Mouse (Mus musculus) lung, embryonic 14.5 days (tissue): ENCODE data around the gene Wdr17. TPM values are rescaled to one million over a fixed set of nuclear protein-coding genes. Genes with fewer than 3 reads are reported as not detected.
"Not testable (repeated sequence)": the region's sequence is repeated elsewhere in the genome, so short reads cannot be mapped to it uniquely, and the experiment has no call there.

Experiments used
- ATAC-seq: fragments of 200-750 bp; cut with Nextera tagmentation; 2 replicates; pipeline ENCODE4 v1.8.0; 2017; ENCODE audit warnings: mild to moderate bottlenecking, moderate TSS enrichment, moderate library complexity; ENCODE audit not compliant: insufficient read depth
- DNase-seq: peaks from one replicate; pipeline ENCODE4 v3.0.0-alpha.2; 2015
- H3K27ac ChIP-seq: fragments of 300-500 bp; sonication (generic); 2 replicates; pipeline ENCODE4 v1.5.1; 2014; ENCODE audit warnings: low read depth, mild to moderate bottlenecking, moderate library complexity
- H3K27me3 ChIP-seq: fragments of 300-500 bp; sonication (generic); 2 replicates; pipeline ENCODE4 v1.6.1; 2014; ENCODE audit warnings: low read length, control low read depth; ENCODE audit not compliant: insufficient read depth
- H3K36me3 ChIP-seq: fragments of 300-500 bp; sonication (generic); 2 replicates; pipeline ENCODE4 v1.6.1; 2014; ENCODE audit warnings: control low read depth; ENCODE audit not compliant: insufficient read depth
- H3K4me1 ChIP-seq: fragments of 300-500 bp; sonication (generic); 2 replicates; pipeline ENCODE4 v1.6.1; 2014; ENCODE audit warnings: antibody characterized with exemption, control low read depth; ENCODE audit not compliant: insufficient read depth
- H3K4me2 ChIP-seq: fragments of 300-500 bp; sonication (generic); 2 replicates; pipeline ENCODE4 v1.6.1; 2014; ENCODE audit warnings: mild to moderate bottlenecking
- H3K4me3 ChIP-seq: fragments of 300-500 bp; sonication (generic); 2 replicates; pipeline ENCODE4 v1.5.1; 2014; ENCODE audit warnings: low read depth, low read length
- H3K9ac ChIP-seq: fragments of 300-500 bp; sonication (generic); 2 replicates; pipeline ENCODE4 v1.6.1; 2014
- H3K9me3 ChIP-seq: fragments of 300-500 bp; sonication (generic); 2 replicates; pipeline ENCODE4 v1.6.1; 2016; ENCODE audit warnings: low read depth, low read length, control low read depth
- CTCF ChIP-seq: IDR thresholded peaks from 2 replicates; pipeline ENCODE4 v1.5.1; 2016; ENCODE audit warnings: antibody characterized with exemption, low read depth
- WGBS: fragments of 180-500 bp; shearing (Covaris S2); extraction: QIAGEN DNeasy Blood & Tissue Kit; methylation state at CpG from one replicate; pipeline ENCODE4 v1.1.7; 2014; 5-methylcytosine and 5-hydroxymethylcytosine counted together
- polyA plus RNA-seq: library from polyadenylated mRNA; unstranded; fragments of >200 nt; fragmentation: Nextera tagmentation; extraction: Ambion mirVana; gene quantifications from 2 replicates; pipeline ENCODE4 v1.2.1, GENCODE M21; 2014

Wdr17 gene
- polyA plus RNA-seq, 1 experiment from 2014 or later = 0.96 TPM

DNA sequence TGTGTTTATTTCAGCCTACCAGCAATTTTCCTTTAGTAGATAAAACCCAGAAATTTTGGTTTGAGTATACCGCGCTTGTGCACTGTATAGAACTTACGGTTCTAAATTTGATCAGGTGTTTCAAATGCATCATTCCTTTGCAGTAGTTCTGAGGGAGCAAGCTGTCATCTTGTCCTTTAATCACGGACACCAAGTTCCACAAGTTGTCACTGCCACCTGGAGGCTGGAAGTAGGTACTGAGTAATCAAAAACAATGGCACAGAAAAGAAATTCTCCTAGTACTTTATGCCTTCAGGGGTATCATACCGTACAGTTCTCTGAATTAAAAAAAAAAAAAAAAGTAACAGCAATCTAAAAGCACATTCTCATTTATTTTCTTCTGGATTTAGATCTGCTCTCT lies 226.3 kb downstream of the Wdr17 start:
- DNase-seq (peak; percentile 79), ATAC-seq (peak; percentile 49; the same call in 1 of the 2 replicates)

DNA sequence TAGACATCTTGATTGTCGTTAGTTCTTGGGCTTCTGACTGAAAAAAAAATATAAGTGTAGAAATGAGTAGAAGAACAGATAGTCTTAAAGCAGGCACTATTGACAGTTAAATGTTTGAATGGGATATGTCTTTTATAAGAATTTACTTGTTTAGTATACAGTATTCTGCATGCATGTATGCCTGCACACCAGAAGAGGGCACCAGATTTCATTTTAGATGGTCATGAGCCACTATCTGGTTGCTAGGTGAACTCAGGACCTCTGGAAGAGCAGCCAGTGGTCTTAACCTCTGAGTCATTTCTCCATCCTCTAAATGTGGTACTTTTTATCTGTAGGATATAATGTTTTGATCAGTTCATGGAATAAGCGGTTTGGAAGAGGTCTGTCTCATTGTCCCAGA lies 227.3 kb downstream of the Wdr17 start:
- no peaks in the 10 kb centered on the region for H3K4me1 ChIP-seq
- H3K27me3 ChIP-seq = no peaks in the 10 kb centered on the region
- H3K36me3 ChIP-seq = no peaks in the 10 kb centered on the region
- H3K4me3 ChIP-seq = no peak overlapping the region
- 0 out of 2 replicates have a peak, but pooled peaks have one; percentile 7 for TF ChIP-seq CTCF
- H3K9ac ChIP-seq = no peak overlapping the region
- WGBS = 80% methylated on average over 2 of the region's 2 CpGs
- DNase-seq (no peak), ATAC-seq (no peak)
- no peaks in the 10 kb centered on the region for H3K9me3 ChIP-seq
- no peak overlapping the region for H3K27ac ChIP-seq
- no peak overlapping the region for H3K4me2 ChIP-seq

More for the DNA sequence above, 226.3 kb downstream of the Wdr17 start:
- Histone ChIP-seq H3K4me2 (no peak overlapping the region), H3K9ac (no peak overlapping the region), H3K36me3 (no peaks in the 10 kb centered on the region), H3K9me3 (no peaks in the 10 kb centered on the region), H3K27ac (no peak overlapping the region), H3K4me3 (no peak overlapping the region), H3K4me1 (no peaks in the 10 kb centered on the region), H3K27me3 (no peaks in the 10 kb centered on the region)
- 24% methylated on average over 5 of the region's 5 CpGs for WGBS
- TF ChIP-seq CTCF = peak; percentile 73

DNA sequence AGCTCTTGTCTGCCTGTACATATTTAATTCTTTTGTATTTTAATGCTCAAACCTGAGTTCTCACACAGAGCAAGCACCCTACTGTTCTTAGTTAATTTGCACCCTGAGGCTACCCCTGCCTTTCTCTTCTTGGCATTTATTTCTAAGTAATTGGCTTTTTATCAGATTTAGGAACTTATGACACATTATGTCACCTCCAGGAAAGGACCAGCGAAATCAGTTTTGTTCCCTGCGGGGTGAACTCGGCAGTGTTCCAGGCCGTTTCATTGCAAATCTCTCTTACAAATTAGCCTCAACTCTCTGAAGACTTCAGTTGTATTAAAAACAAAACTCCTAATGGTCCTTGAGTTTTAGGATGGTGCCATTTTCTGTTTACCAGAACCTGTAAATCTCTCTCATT lies 248.3 kb downstream of the Wdr17 start:
- Histone ChIP-seq H3K9ac (no peak overlapping the region), H3K4me2 (no peak overlapping the region), H3K9me3 (no peaks in the 10 kb centered on the region), H3K4me3 (no peak overlapping the region), H3K4me1 (no peaks in the 10 kb centered on the region), H3K27me3 (no peaks in the 10 kb centered on the region), H3K27ac (no peak overlapping the region), H3K36me3 (no peaks in the 10 kb centered on the region)
- no peak for TF ChIP-seq CTCF
- ATAC-seq = no peak
- 73% methylated on average over 4 of the region's 4 CpGs for WGBS
- no peak for DNase-seq

DNA sequence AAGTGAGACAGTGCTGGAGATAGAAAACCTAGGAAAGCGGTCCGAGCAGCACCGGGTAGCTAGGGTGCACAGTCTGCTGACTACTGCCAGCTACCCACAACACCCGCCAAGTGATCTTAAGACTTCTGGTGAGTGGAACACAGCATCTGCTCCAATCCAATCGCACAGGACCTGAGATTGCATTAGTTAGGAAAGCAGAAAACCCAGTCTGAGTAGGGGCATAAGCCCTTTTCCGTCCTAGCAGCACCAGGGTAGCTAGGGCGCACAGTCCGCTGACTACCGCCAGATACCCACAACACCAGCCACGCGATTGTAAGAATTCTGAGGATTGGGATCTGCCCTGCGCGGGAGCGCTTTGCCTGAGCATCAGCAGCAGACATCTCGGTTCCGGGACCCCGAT lies 270.3 kb downstream of the Wdr17 start:
- H3K27me3 ChIP-seq, H3K36me3 ChIP-seq, H3K27ac ChIP-seq, H3K9ac ChIP-seq, H3K4me1 ChIP-seq, H3K4me3 ChIP-seq, H3K9me3 ChIP-seq, ATAC-seq, H3K4me2 ChIP-seq, DNase-seq: not testable (repeated sequence)
- WGBS = 74% methylated on average over 17 of the region's 17 CpGs

DNA sequence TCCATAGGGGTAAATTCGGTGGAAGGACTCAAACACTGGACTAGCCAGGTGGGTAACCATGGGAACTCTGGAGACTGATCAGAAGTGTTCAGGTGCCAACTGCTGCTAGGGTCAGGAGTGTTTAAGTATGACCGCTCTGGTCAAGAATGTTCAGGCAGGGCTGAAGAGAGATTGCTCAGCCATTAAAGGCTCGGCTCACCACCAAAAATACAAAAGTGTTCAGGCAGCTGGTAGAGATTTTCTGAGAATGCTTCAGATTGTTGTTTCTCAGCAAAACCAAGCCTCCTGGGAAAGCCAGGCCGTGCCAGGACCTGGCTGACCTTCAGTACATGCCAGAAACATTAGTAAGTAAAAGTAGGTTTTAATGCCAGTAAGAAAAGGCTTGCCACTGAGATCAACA lies 276.7 kb downstream of the Wdr17 start:
- TF ChIP-seq CTCF = no peak
- DNase-seq = peak; percentile 13
- peak overlapping the region; percentile 12; the same call in 1 of the 2 replicates for H3K27ac ChIP-seq
- H3K4me2 ChIP-seq = no peak overlapping the region
- H3K27me3 ChIP-seq = no peaks in the 10 kb centered on the region
- H3K36me3 ChIP-seq = no peaks in the 10 kb centered on the region
- H3K9ac ChIP-seq = no peak overlapping the region
- 56% methylated on average over 4 of the region's 4 CpGs for WGBS
- no peak overlapping the region for H3K4me3 ChIP-seq
- H3K9me3 ChIP-seq = no peaks in the 10 kb centered on the region
- peak; percentile 78 for ATAC-seq
- no peaks in the 10 kb centered on the region for H3K4me1 ChIP-seq

DNA sequence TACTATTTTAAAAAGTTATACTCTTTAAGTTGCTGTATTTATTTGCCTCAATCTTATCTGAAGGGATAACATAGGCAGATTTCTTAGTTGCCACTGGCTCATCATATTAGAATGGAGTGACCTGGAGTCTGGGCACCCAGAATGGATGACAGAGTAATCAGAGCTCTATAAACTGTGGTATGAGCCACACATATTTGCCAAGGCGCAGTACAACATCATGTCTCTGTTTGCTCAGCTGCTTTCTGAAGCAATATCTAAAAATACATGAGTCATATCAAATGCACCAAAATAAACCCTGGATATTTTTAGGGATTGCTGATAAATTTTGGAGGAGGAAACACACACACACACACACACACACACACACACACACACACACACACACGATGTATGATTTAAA lies 277.6 kb downstream of the Wdr17 start:
- H3K4me3 ChIP-seq = no peak overlapping the region
- no peaks in the 10 kb centered on the region for H3K27me3 ChIP-seq
- H3K9ac ChIP-seq = no peak overlapping the region
- no peak overlapping the region for H3K4me2 ChIP-seq
- no peaks in the 10 kb centered on the region for H3K4me1 ChIP-seq
- ATAC-seq = no peak
- H3K9me3 ChIP-seq = no peaks in the 10 kb centered on the region
- H3K36me3 ChIP-seq = no peaks in the 10 kb centered on the region
- no peak overlapping the region for H3K27ac ChIP-seq
- WGBS = 59% methylated on average over 2 of the region's 2 CpGs
- no peak for DNase-seq
- no peak for TF ChIP-seq CTCF

DNA sequence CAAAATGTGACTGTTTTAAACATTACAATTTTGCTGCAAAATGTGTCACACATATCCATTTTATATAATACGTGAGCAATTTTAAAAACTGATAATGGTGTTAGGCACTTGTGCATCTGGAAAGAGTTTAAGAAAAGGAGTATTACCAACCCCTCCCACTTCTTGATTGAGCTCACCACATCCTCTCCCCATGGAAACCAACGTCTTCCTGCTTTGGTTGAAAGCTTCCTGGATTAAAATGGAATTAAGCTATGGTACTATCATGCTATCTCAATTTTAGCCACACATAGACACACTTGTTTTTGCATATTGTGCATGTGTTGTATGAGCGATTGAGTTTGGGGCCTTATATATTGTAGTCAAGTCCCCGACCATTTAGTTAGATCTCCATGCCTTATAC lies 283.5 kb downstream of the Wdr17 start:
- ATAC-seq (no peak), DNase-seq (no peak)
- H3K27ac ChIP-seq = no peak overlapping the region
- no peak overlapping the region for H3K4me3 ChIP-seq
- H3K9me3 ChIP-seq = no peaks in the 10 kb centered on the region
- H3K36me3 ChIP-seq = no peaks in the 10 kb centered on the region
- 0 out of 2 replicates have a peak, but pooled peaks cover 4% of the 10 kb centered on the region for H3K4me1 ChIP-seq
- no peak for TF ChIP-seq CTCF
- no peak overlapping the region for H3K4me2 ChIP-seq
- H3K9ac ChIP-seq = no peak overlapping the region
- WGBS = 71% methylated on average over 4 of the region's 4 CpGs
- H3K27me3 ChIP-seq = no peaks in the 10 kb centered on the region
